Mouse (Mus musculus) kidney, adult 11 months (tissue): ENCODE results near the gene Zfp345.
A peak's percentile ranks its signal among the peaks of the same experiment; 100 is the strongest.
"Not testable (repeated sequence)": the region's sequence is repeated elsewhere in the genome, so short reads cannot be mapped to it uniquely, and the experiment has no call there.

ENCODE experiments used
- DNase-seq: peaks from one replicate; pipeline ENCODE4 v3.0.0; 2022

The Zfp345 gene

DNA sequence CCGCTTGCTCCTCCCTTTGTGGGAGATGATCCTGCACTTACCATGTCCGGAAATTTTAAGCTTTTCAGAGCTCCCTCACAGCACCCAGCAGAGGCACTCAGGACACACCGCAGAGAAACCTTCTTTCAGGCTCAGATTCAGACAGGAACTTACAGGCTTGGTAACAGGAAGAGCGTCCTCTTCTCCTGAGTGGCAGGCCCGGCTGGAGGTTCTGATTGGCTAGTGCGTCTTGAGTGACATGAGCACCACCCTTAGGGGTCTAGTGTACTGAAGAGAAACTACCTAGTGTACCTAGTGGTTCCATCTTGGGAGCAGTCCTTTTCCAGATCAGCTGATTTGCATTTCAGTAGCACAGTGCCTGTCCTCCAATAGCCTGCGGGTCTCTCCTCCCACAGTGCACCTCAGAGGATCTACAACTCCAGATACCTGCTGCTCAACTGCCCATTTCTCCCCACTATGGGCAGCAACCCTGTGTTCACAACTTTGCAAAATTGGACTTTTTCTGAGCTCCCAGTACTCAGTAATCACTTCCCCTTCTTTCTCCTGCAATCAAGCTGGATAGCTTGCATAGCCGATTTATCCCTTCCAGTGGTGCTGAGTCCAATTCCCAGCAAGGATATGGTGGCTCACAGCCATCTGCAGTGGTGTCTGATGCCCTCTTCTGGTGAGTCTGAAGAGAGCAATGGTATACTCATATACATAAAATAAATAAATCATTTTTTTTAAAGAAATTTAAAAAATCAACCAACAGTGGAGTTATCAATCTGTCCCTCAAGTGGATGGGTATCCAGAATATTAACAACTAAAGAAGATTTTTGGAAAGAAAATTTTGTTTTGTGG, at the start of gene Zfp345:
TSS of gene Zfp345 (minus strand) at position 153 of the 840 bp plus-strand sequence.
- DNase-seq: peak; percentile 3

DNA sequence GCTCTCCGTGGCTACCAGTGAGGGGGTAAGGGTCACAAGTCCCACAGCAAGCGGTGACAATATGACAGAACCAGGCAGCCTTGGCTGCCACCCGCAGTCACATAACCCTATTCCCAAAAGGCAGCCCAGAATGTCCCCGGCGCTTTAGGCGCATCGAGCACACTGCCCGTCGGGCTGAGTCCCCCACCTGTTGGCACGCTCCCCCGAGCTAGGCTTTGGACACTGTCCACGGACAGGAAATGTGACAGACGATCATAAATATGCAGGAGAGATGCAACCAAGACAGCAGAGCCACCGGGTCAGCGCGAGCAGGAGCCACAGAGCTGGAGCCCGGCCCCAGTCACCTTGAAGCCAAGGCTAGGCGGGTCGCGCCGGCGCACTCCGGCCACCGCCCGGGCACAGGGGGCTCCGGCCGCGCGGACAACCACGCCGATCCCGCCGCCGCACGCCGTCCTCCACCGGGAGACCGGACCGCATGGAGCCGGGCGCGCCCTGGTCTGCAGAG, 40.9 kb upstream of the Zfp345 start:
- DNase-seq: no peak

DNA sequence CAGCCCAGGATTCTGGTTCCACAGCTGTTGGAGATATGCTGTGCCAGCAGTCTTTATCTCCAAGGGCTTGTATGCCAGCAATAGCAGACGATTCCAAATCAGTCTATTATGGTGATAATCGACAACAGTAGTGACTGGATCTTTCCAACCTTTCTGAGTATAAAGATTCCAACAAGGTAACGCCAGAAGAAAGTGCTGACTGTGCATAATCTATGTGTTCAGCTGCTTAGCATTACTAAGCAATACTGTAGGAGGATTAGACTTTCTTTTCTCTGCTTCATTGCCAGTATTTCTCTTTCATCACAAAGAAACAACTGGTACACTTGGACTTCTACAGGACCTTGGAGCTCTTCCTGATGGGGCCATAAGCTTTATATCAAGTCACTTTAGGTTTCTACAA, 27.9 kb upstream of the Zfp345 start:
- DNase-seq: no peak

DNA sequence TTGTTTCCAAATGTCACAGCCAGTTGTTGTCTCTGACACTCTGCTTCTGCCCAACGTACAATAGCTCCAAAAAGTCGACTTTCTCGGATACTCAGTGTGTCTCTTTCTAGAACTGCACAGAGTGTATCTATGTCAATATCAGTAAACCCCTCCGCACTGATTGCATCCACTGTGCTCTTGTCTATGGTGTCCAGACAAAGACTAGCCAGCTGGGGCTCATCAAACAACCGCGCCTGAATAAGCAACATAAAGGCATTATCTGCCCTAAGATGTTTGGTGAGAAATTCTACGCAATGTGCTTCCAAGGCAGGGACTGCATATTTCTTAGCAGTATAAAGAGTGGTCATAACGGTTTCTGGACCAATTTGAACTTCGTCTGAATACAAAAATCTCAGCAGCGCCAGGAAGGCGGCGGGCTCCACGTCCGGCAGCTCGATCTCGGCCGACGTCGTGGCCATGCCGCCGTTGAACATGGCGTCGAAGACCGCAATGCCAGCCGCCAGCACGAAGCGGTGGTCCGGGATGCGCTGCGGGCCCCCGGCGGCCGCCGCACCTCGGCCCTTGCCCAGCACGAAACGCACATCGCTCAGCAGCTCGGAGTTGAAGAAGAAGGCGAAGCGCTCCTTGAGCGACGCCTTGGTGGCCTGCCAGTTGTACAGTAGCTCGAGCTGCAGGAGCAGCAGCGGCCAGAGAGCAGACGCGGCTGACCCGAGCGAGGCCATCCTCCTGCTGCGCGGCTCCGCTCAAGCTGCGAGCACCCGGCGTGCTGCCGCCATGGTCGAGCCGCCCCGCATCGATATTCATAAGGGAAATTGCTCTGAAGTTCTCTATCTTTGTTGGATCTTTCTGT, 15.5 kb upstream of the Zfp345 start:
- not testable (repeated sequence) for DNase-seq

DNA sequence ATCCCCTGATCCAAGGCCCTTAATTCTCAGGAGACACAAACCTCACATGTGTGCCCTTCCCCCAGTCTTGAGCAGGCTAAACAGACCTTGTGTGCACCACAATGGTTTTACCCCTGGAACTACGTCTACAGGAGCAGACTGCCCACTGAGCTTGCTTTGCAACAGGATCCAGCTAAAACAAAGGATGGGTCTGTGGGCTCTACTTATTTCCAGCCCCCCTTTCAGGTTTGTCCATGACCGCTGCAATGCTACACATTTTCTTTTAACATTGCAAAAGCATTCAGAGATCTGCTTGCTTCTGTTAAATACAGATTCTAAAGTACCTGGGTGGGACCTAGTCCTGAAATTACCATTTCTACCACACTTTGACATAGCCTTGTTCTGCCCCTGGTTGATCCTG, 8.1 kb upstream of the Zfp345 start:
- no peak for DNase-seq

DNA sequence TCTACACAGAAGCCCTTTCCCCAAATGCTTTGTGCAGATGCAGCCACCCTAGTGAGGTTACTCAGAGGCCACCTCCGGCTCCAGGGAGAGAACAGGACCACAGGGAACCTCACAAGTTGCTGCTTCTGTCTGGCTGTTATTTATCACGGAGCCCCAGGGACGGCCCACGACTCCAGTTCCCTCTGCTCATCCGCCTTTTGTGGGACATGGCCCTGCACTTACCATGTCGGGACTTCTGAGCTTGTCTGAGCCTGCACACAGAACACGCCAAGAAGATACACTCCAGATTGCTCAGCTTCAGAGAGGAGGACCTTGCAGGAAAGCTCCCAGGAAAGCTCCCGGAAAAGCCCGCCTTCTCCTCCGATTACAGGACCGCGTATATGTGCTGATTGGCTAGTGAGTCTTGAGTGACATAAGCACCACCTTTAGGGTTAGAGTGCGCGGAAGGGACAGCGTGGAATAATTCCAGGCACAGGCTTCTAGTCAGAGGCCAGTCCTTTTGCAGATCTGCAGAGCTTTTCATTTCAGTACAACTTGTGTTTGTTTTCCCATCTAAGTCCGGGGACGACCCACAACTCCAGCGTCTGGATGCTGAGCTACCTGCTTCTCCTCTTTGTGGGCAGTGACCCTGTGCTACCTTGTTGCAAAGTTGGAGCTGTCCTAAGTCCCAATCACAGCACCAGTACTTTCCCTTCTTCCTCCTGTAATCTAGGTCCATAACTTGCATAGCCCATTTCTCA, 33.5 kb downstream of the Zfp345 start, which contains the start of gene Zfp442:
TSS of gene Zfp442 (minus strand) at position 307 of the 740 bp plus-strand sequence.
- peak; percentile 83 for DNase-seq

DNA sequence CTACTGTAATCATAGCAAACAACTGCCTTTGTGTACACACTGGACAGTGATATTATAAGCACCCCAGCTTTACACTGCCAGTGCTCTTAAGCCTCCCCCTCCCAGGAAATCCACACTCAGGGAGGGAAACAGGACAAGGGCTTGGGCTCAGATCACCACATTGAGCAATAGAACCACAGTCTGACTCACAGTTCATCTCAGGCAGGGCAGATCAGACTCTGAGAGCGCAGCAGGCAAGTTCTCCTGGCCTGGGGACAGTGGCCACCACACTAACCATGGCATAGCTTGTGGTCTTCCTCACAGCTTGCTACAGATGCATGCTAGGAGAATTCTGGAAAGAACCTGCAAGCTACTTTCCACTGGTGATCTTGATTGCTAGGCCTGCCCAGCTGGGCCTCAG, 45.8 kb downstream of the Zfp345 start:
- not testable (repeated sequence) for DNase-seq
